Mouse (Mus musculus): ENCODE results near the gene Mars. TPM values are rescaled to one million over a fixed set of nuclear protein-coding genes. Genes with fewer than 3 reads are reported as not detected.
A peak's percentile ranks its signal among the peaks of the same experiment; 100 is the strongest.

Gene Mars
- polyA plus RNA-seq, 1 experiment = 101 TPM

GRCm38 (mm10) chr10:127287936-127288293 is 23.7 kb downstream of the Mars start:
- TF ChIP-seq GATA1 (IDR thresholded peaks at IDR 0.05; ENCODE audit: borderline replicate concordance, low read length) (no peak), FLI1 (IDR thresholded peaks at IDR 0.05; ENCODE audit: low read length) (no peak)
- Histone ChIP-seq H3K4me3 (replicated peaks) (peak overlapping the region; percentile 97), H3K36me3 (replicated peaks; ENCODE audit: low read length) (peaks cover 67% of the 10 kb centered on the region), H3K27me3 (replicated peaks) (no peaks in the 10 kb centered on the region), H3K9me3 (no peaks in the 10 kb centered on the region), H3K4me1 (peaks cover 62% of the 10 kb centered on the region)

- TF ChIP-seq FLI1 (IDR thresholded peaks at IDR 0.05; ENCODE audit: low read length) = no peak
- TF ChIP-seq GATA1 (IDR thresholded peaks at IDR 0.05; ENCODE audit: borderline replicate concordance, low read length) = no peak
- H3K4me3 ChIP-seq (replicated peaks) = peak overlapping the region; percentile 97
- no peaks in the 10 kb centered on the region for H3K9me3 ChIP-seq
- no peaks in the 10 kb centered on the region for H3K27me3 ChIP-seq (replicated peaks)
- peaks cover 61% of the 10 kb centered on the region for H3K4me1 ChIP-seq
- peaks cover 67% of the 10 kb centered on the region for H3K36me3 ChIP-seq (replicated peaks; ENCODE audit: low read length)
Measured at GRCm38 (mm10) chr10:127287271-127287935, 24.2 kb downstream of the Mars start.

- H3K4me1 ChIP-seq = peaks cover 55% of the 10 kb centered on the region
- no peak for TF ChIP-seq GATA1 (IDR thresholded peaks at IDR 0.05; ENCODE audit: borderline replicate concordance, low read length)
- TF ChIP-seq FLI1 (IDR thresholded peaks at IDR 0.05; ENCODE audit: low read length) = no peak
- peak overlapping the region; percentile 97 for H3K4me3 ChIP-seq (replicated peaks)
- H3K27me3 ChIP-seq (replicated peaks) = no peaks in the 10 kb centered on the region
- H3K9me3 ChIP-seq = no peaks in the 10 kb centered on the region
- H3K36me3 ChIP-seq (replicated peaks; ENCODE audit: low read length) = peaks cover 67% of the 10 kb centered on the region
Measured at GRCm38 (mm10) chr10:127286730-127287129, 24.9 kb downstream of the Mars start.

- Histone ChIP-seq H3K9me3 (no peaks in the 10 kb centered on the region), H3K36me3 (replicated peaks; ENCODE audit: low read length) (peaks cover 68% of the 10 kb centered on the region), H3K4me1 (peaks cover 58% of the 10 kb centered on the region), H3K4me3 (replicated peaks) (peak overlapping the region; percentile 97), H3K27me3 (replicated peaks) (no peaks in the 10 kb centered on the region)
- TF ChIP-seq GATA1 (IDR thresholded peaks at IDR 0.05; ENCODE audit: borderline replicate concordance, low read length) (no peak), FLI1 (IDR thresholded peaks at IDR 0.05; ENCODE audit: low read length) (no peak)
Measured at GRCm38 (mm10) chr10:127286194-127286593, 25.4 kb downstream of the Mars start.

GRCm38 (mm10) chr10:127285644-127286043 is 25.9 kb downstream of the Mars start:
- Histone ChIP-seq H3K27me3 (replicated peaks) (no peaks in the 10 kb centered on the region), H3K36me3 (replicated peaks; ENCODE audit: low read length) (peaks cover 74% of the 10 kb centered on the region), H3K9me3 (no peaks in the 10 kb centered on the region), H3K4me3 (replicated peaks) (peak overlapping the region; percentile 97), H3K4me1 (peaks cover 58% of the 10 kb centered on the region)
- TF ChIP-seq GATA1 (IDR thresholded peaks at IDR 0.05; ENCODE audit: borderline replicate concordance, low read length) (no peak), FLI1 (IDR thresholded peaks at IDR 0.05; ENCODE audit: low read length) (no peak)

- Histone ChIP-seq H3K4me3 (replicated peaks) (peak overlapping the region; percentile 97), H3K36me3 (replicated peaks; ENCODE audit: low read length) (peaks cover 81% of the 10 kb centered on the region), H3K4me1 (peaks cover 56% of the 10 kb centered on the region)
Measured at GRCm38 (mm10) chr10:127284724-127285500, 26.7 kb downstream of the Mars start.

GRCm38 (mm10) chr10:127284105-127284622 is 27.4 kb downstream of the Mars start:
- TF ChIP-seq GATA1 (IDR thresholded peaks at IDR 0.05; ENCODE audit: borderline replicate concordance, low read length) (no peak), FLI1 (IDR thresholded peaks at IDR 0.05; ENCODE audit: low read length) (no peak)
- peaks cover 88% of the 10 kb centered on the region for H3K36me3 ChIP-seq (replicated peaks; ENCODE audit: low read length)
- no peaks in the 10 kb centered on the region for H3K9me3 ChIP-seq
- peak overlapping the region; percentile 17 for H3K4me3 ChIP-seq (replicated peaks)
- H3K27me3 ChIP-seq (replicated peaks) = no peaks in the 10 kb centered on the region
- peaks cover 48% of the 10 kb centered on the region for H3K4me1 ChIP-seq

More at GRCm38 (mm10) chr10:127284724-127285500, 26.7 kb downstream of the Mars start:
- Histone ChIP-seq H3K9me3 (no peaks in the 10 kb centered on the region), H3K27me3 (replicated peaks) (no peaks in the 10 kb centered on the region)
- no peak for TF ChIP-seq FLI1 (IDR thresholded peaks at IDR 0.05; ENCODE audit: low read length)

GRCm38 (mm10) chr10:127282620-127283215 is 28.9 kb downstream of the Mars start:
- Histone ChIP-seq H3K9me3 (no peaks in the 10 kb centered on the region), H3K36me3 (replicated peaks; ENCODE audit: low read length) (peaks cover 100% of the 10 kb centered on the region), H3K27me3 (replicated peaks) (no peaks in the 10 kb centered on the region), H3K4me3 (replicated peaks) (no peak overlapping the region), H3K4me1 (peaks cover 50% of the 10 kb centered on the region)
- TF ChIP-seq FLI1 (IDR thresholded peaks at IDR 0.05; ENCODE audit: low read length) (no peak), GATA1 (IDR thresholded peaks at IDR 0.05; ENCODE audit: borderline replicate concordance, low read length) (no peak)

- Histone ChIP-seq H3K4me1 (peaks cover 36% of the 10 kb centered on the region), H3K36me3 (replicated peaks; ENCODE audit: low read length) (peaks cover 100% of the 10 kb centered on the region), H3K4me3 (replicated peaks) (no peak overlapping the region), H3K9me3 (no peaks in the 10 kb centered on the region), H3K27me3 (replicated peaks) (no peaks in the 10 kb centered on the region)
- TF ChIP-seq FLI1 (IDR thresholded peaks at IDR 0.05; ENCODE audit: low read length) = no peak
- TF ChIP-seq GATA1 (IDR thresholded peaks at IDR 0.05; ENCODE audit: borderline replicate concordance, low read length) = no peak
Measured at GRCm38 (mm10) chr10:127281316-127281715, 30.3 kb downstream of the Mars start.

All from megakaryocyte, embryonic 14.5 days (primary cell).